Mouse (Mus musculus) heart, embryonic 11.5 days (tissue): Measurements from ENCODE around the gene Syngr1. TPM values are rescaled to one million over a fixed set of nuclear protein-coding genes. Genes with fewer than 3 reads are reported as not detected.

Experiments
- ATAC-seq: fragments of 200-750 bp; cut with Nextera tagmentation; replicated peaks from 2 replicates; pipeline ENCODE4 v1.8.0; 2017; ENCODE audit warnings: moderate library complexity; ENCODE audit not compliant: insufficient number of reproducible peaks, low FRiP score, low TSS enrichment
- H3K27ac ChIP-seq: fragments of 300-500 bp; sonication (generic); 2 replicates; pipeline ENCODE4 v1.5.1; 2014; ENCODE audit warnings: mild to moderate bottlenecking, low read depth, low read length
- H3K27me3 ChIP-seq: fragments of 300-500 bp; sonication (generic); 2 replicates; pipeline ENCODE4 v1.6.1; 2014; ENCODE audit warnings: mild to moderate bottlenecking, low read length, mixed read lengths; ENCODE audit not compliant: control insufficient read depth, insufficient read depth
- H3K36me3 ChIP-seq: fragments of 300-500 bp; sonication (generic); 2 replicates; pipeline ENCODE4 v1.6.1; 2014; ENCODE audit warnings: mild to moderate bottlenecking, low read length, moderate library complexity, mixed read lengths; ENCODE audit not compliant: control insufficient read depth, insufficient read depth
- H3K4me1 ChIP-seq: fragments of 300-500 bp; sonication (generic); 2 replicates; pipeline ENCODE4 v1.6.1; 2014; ENCODE audit warnings: low read length; ENCODE audit not compliant: control insufficient read depth, insufficient read depth
- H3K4me2 ChIP-seq: fragments of 300-500 bp; sonication (generic); 2 replicates; pipeline ENCODE4 v1.6.1; 2014; ENCODE audit warnings: mild to moderate bottlenecking, moderate library complexity
- H3K4me3 ChIP-seq: fragments of 300-500 bp; sonication (generic); 2 replicates; pipeline ENCODE4 v1.5.1; 2014; ENCODE audit warnings: low read depth, low read length
- H3K9ac ChIP-seq: fragments of 300-500 bp; sonication (generic); 2 replicates; pipeline ENCODE4 v1.6.1; 2014; ENCODE audit warnings: mild to moderate bottlenecking, low read depth, low read length, moderate library complexity
- H3K9me3 ChIP-seq: fragments of 300-500 bp; sonication (generic); replicated peaks from 2 replicates; pipeline ENCODE4 v1.6.1; 2016; ENCODE audit warnings: low read length; ENCODE audit not compliant: control insufficient read depth
- WGBS: fragments of 180-500 bp; shearing (Covaris S2); extraction: QIAGEN DNeasy Blood & Tissue Kit; methylation state at CpG from one replicate; pipeline ENCODE4 v1.1.7; 2014; ENCODE audit not compliant: insufficient replicate concordance; 5-methylcytosine and 5-hydroxymethylcytosine counted together
- polyA plus RNA-seq: library from polyadenylated mRNA; unstranded; fragments of >200 nt; fragmentation: Nextera tagmentation; extraction: Ambion mirVana; gene quantifications from 2 replicates; pipeline ENCODE4 v1.2.1, GENCODE M21; 2014

Gene Syngr1
- polyA plus RNA-seq, 1 experiment from 2014 or later: 15.2 TPM

GRCm38 (mm10) chr15:80051782-80052181, 39.4 kb upstream of the Syngr1 start:
- H3K4me1 ChIP-seq: peaks cover 20% of the 10 kb centered on the region
- no peak for ATAC-seq
- H3K27ac ChIP-seq: no peak overlapping the region
- no peak overlapping the region for H3K9ac ChIP-seq
- H3K36me3 ChIP-seq: no peaks in the 10 kb centered on the region
- no peak overlapping the region for H3K4me2 ChIP-seq
- WGBS: 70% methylated on average over 9 of the region's 9 CpGs
- no peaks in the 10 kb centered on the region for H3K27me3 ChIP-seq
- H3K4me3 ChIP-seq: no peak overlapping the region
- no peaks in the 10 kb centered on the region for H3K9me3 ChIP-seq

DNA sequence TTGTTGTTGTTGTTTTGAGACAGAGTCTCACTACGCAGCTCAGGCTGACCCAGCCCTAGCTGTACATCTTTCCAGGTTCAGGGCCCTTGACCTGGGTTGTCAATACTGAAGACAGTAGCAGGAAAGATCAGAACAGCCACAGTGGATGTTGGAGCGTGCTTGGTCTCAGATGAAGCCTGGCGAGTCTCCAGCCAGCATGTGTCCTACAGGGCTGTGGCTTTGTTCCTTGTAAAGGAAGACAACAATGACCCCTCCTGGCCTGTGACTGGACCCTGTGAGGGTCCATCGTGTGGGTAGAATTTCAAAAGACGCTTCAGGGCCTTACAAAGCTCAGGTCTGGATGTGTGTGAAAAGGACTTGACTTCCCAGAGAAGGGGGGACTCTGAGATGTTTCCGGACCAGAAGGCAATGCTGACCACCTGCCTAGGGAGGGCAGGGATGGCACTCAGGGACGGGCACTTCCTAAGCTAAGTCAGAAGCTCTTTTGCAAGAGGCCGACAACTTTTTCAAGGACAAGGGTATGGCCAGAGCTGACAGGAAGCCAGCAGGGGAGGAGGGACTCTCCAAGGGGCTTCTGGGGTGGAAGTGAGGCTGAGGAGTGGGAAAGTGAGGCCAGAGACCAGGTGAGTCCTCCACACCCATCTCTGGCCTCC, 37.6 kb upstream of the Syngr1 start:
- Histone ChIP-seq H3K4me2 (no peak overlapping the region), H3K27ac (peak overlapping the region; percentile 29; the same call in 1 of the 2 replicates), H3K36me3 (no peaks in the 10 kb centered on the region), H3K27me3 (no peaks in the 10 kb centered on the region), H3K4me1 (peaks cover 10% of the 10 kb centered on the region), H3K9ac (peak overlapping the region; percentile 39; the same call in 1 of the 2 replicates), H3K4me3 (no peak overlapping the region), H3K9me3 (no peaks in the 10 kb centered on the region)
- no peak for ATAC-seq
- WGBS: 65% methylated on average over 8 of the region's 8 CpGs

DNA sequence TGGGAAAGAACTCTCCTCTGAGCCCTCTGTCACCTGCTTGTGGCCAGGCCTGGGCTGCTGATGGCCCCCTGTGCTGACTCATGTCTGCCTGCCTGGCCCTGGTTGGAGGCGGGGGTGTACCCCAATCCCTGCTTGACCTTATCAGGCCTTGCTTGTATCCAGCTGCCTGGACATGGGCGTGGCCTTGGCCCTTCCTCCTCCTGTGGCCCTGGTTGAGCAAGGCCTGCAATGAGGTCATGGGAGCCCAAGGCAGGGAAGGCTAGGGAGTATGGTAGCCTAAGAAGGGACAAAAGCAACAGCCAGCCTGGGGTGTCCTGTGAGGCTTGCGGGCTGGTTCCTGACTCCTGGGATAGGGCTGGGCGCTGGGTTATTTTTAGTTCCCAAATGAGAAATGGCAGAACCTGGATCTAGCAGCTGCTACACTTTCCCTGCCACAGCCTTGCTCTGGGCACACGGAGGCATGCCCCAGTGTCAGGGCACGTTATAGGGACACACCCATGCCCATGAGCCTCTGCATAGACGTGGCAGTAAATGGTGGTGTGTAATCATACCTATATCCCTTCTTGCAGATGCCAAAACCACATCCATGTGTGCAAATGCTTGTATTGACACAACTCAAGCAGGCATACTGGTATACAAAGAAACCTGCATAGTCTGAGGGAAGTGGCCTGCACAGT, 37.0 kb upstream of the Syngr1 start:
- Histone ChIP-seq H3K9ac (peak overlapping the region; percentile 39; the same call in 1 of the 2 replicates), H3K4me1 (peaks cover 10% of the 10 kb centered on the region), H3K4me3 (no peak overlapping the region), H3K36me3 (no peaks in the 10 kb centered on the region), H3K27me3 (no peaks in the 10 kb centered on the region), H3K9me3 (no peaks in the 10 kb centered on the region), H3K4me2 (no peak overlapping the region; the same call in 1 of the 2 replicates), H3K27ac (peak overlapping the region; percentile 29; the same call in 1 of the 2 replicates)
- peak; percentile 40; the same call in 1 of the 2 replicates for ATAC-seq
- WGBS: 51% methylated on average over 7 of the region's 7 CpGs

DNA sequence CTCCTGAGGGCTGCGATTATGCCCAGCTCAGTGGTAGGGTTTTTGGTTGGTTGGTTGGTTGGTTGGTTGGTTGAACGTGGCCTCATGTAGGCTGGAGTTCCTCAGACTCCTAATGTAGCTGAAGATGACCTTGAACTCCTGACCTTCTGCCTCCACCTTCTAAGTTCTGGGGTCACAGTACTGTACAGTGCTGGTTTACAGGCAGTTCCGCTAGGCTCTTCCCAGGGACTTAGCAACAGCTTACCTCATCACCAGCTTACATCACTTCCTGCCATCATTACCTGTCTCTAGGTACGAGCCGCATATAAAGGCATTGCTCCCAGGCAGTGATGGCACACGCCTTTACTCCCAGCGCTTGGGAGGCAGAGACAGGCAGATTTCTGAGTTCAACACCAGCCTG, 33.0 kb upstream of the Syngr1 start:
- Histone ChIP-seq H3K9ac (no peak overlapping the region), H3K27me3 (0 out of 2 replicates have a peak, but pooled peaks cover 4% of the 10 kb centered on the region), H3K4me3 (no peak overlapping the region), H3K4me2 (no peak overlapping the region), H3K4me1 (peaks cover 10% of the 10 kb centered on the region), H3K36me3 (no peaks in the 10 kb centered on the region), H3K9me3 (no peaks in the 10 kb centered on the region), H3K27ac (no peak overlapping the region)
- ATAC-seq: no peak
- WGBS: 87% methylated on average over 7 of the region's 7 CpGs

DNA sequence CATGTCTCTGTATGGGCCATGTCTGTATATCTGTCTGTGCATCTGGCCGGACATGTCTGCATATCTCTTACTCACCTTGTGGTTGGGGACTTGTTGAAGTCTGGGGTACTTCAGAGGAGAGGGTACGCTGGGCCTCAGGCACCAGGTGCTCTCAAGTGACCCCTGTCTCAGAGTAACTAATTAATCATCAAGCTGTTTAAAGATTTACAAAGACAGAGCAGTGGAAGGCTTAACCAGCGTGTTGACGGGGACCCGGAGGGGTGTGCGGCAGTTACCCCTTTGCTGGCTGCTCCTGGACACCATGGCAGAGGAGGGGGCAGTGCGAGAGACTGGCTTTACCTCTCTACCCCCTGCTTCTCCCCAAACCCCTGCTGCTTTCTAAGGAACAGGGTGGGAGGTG, 31.5 kb upstream of the Syngr1 start:
- ATAC-seq: no peak
- H3K27ac ChIP-seq: no peak overlapping the region
- H3K27me3 ChIP-seq: 0 out of 2 replicates have a peak, but pooled peaks cover 9% of the 10 kb centered on the region
- no peaks in the 10 kb centered on the region for H3K9me3 ChIP-seq
- H3K4me3 ChIP-seq: no peak overlapping the region
- no peak overlapping the region for H3K4me2 ChIP-seq
- WGBS: 73% methylated on average over 7 of the region's 7 CpGs
- H3K9ac ChIP-seq: no peak overlapping the region
- no peaks in the 10 kb centered on the region for H3K36me3 ChIP-seq
- no peaks in the 10 kb centered on the region; the same call in 1 of the 2 replicates for H3K4me1 ChIP-seq

DNA sequence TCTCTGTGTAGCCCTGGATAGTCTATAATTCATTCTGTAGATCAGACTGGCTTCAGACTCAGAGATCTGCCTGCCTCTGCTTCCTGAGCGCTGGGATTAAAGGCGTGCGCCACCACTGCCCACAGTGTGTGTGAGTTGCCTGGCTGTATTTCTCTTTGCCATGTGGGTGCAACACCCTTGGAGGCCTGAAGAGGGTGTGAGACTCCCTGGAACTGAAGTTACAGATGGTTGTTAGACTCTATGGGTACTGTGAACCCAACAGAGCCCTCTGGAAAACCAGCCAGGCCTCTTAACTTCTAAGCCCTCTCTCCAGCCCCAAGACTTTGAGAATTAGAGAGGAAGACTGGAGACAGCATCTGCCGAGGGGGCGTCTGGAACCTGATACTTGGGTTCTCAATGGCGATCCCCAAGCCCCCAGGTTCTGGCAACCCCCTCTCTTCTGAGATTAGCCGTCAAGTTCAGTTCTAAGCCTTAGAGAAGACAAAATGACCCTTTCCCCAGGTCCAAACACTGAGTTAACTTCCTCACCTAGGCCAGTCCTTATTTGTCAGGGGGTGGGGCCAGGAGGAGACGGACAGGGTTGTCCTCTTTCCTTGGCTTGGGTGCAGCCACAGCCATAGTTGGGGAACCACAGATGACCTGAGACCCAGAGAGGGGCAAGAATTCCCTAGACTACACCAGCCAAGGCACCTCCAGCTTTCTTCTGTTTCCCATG, 30.6 kb upstream of the Syngr1 start:
- Histone ChIP-seq H3K4me1 (no peaks in the 10 kb centered on the region), H3K4me3 (no peak overlapping the region), H3K27me3 (0 out of 2 replicates have a peak, but pooled peaks cover 9% of the 10 kb centered on the region), H3K4me2 (no peak overlapping the region), H3K27ac (no peak overlapping the region), H3K9me3 (no peaks in the 10 kb centered on the region), H3K36me3 (no peaks in the 10 kb centered on the region), H3K9ac (no peak overlapping the region)
- ATAC-seq: no peak
- 92% methylated on average over 8 of the region's 8 CpGs for WGBS

GRCm38 (mm10) chr15:80061071-80061550, 30.0 kb upstream of the Syngr1 start:
- Histone ChIP-seq H3K27me3 (0 out of 2 replicates have a peak, but pooled peaks cover 9% of the 10 kb centered on the region), H3K9me3 (no peaks in the 10 kb centered on the region), H3K27ac (no peak overlapping the region), H3K9ac (no peak overlapping the region), H3K4me3 (no peak overlapping the region), H3K4me1 (no peaks in the 10 kb centered on the region), H3K36me3 (no peaks in the 10 kb centered on the region), H3K4me2 (no peak overlapping the region)
- WGBS: 82% methylated on average over 4 of the region's 4 CpGs
- no peak for ATAC-seq

GRCm38 (mm10) chr15:80062339-80062738, 28.8 kb upstream of the Syngr1 start:
- ATAC-seq: no peak
- no peaks in the 10 kb centered on the region for H3K36me3 ChIP-seq
- WGBS: 76% methylated on average over 7 of the region's 9 CpGs
- H3K4me3 ChIP-seq: no peak overlapping the region
- no peaks in the 10 kb centered on the region for H3K9me3 ChIP-seq
- H3K9ac ChIP-seq: no peak overlapping the region
- H3K27me3 ChIP-seq: 0 out of 2 replicates have a peak, but pooled peaks cover 9% of the 10 kb centered on the region
- no peaks in the 10 kb centered on the region for H3K4me1 ChIP-seq
- H3K27ac ChIP-seq: no peak overlapping the region
- H3K4me2 ChIP-seq: no peak overlapping the region
